9 mouse cellular contexts compared by ENCODE assay signal in genomic region chr19:41898860-41899259, GRCm38 (mm10). TPM values are rescaled to one million over a fixed set of nuclear protein-coding genes. Genes with fewer than 3 reads are reported as not detected.
DNase-seq lines count a peak whose midpoint lies in the region; ATAC-seq and TF ChIP-seq lines count a peak whose summit lies in the region.
"Had no signal": no experiment of that assay in that cellular context is flagged by ENCODE, and none has a peak within 500 bp of the region (broad histone marks: within the 10 kb centered on the region; RNA-seq: fewer than 3 reads in every experiment).

No protein-coding gene starts in this region.

- H3K4me1 ChIP-seq in neural tube, embryonic 11.5 days (ENCODE audit: control insufficient read depth, insufficient read depth, low read length): peaks cover 6% of the 10 kb centered on the region; the same call in 1 of the 2 replicates
- 0 out of 2 replicates have a peak, but pooled peaks cover 3% of the 10 kb centered on the region for H3K4me1 ChIP-seq in stomach, postnatal 0 days (replicated peaks; ENCODE audit: control insufficient read depth, insufficient read depth)

- H3K36me3 ChIP-seq in neural tube, embryonic 11.5 days (ENCODE audit: control insufficient read depth, insufficient read depth, low read length): no peaks in the 10 kb centered on the region
- H3K36me3 ChIP-seq in stomach, postnatal 0 days (ENCODE audit: control insufficient read depth, insufficient read depth, low read length): no peaks in the 10 kb centered on the region

- no peak overlapping the region for H3K4me3 ChIP-seq in neural tube, embryonic 11.5 days (ENCODE audit: low read depth, low read length)
- H3K4me3 ChIP-seq in stomach, postnatal 0 days (ENCODE audit: low read depth, low read length): no peak overlapping the region
- H3K4me3 ChIP-seq: myocyte had no signal

- H3K9me3 ChIP-seq in neural tube, embryonic 11.5 days (ENCODE audit: control insufficient read depth, low read length): no peaks in the 10 kb centered on the region
- no peaks in the 10 kb centered on the region for H3K9me3 ChIP-seq in stomach, postnatal 0 days (ENCODE audit: control insufficient read depth, low read length)

- no peaks in the 10 kb centered on the region for H3K27me3 ChIP-seq in neural tube, embryonic 11.5 days (ENCODE audit: control insufficient read depth, insufficient read depth, low read length)
- no peaks in the 10 kb centered on the region for H3K27me3 ChIP-seq in stomach, postnatal 0 days (ENCODE audit: control insufficient read depth, insufficient read depth, low read length)

- no peak overlapping the region for H3K4me2 ChIP-seq in neural tube, embryonic 11.5 days (ENCODE audit: low read depth)
- no peak overlapping the region for H3K4me2 ChIP-seq in stomach, postnatal 0 days (replicated peaks; ENCODE audit: low read depth)

- peak; percentile 35 for DNase-seq in cerebellum, adult 11 months
- peak; percentile 21 for DNase-seq in neural tube, embryonic 11.5 days (ENCODE audit: low spot score)
- no peak for DNase-seq in neural tube, embryonic 10.5 days (ENCODE audit: extremely low spot score, low spot score)
- peak; percentile 64 for DNase-seq in cerebellum, adult 9-10 months
- DNase-seq in kidney, postnatal 10 days: peak; percentile 52
- DNase-seq in stomach, postnatal 0 days (ENCODE audit: low spot score): no peak
- DNase-seq in spleen, postnatal 36 days (ENCODE audit: low spot score in 2 of 2): no peak

- no peak for TF ChIP-seq EP300 in stomach, postnatal 0 days (optimal IDR thresholded peaks at IDR 0.05)

- ATAC-seq in cerebellum, adult (ENCODE audit: insufficient number of reproducible peaks, low FRiP score, low TSS enrichment): no peak
- ATAC-seq in neural tube, embryonic 11.5 days (ENCODE audit: insufficient read depth, low FRiP score, low TSS enrichment): no peak
- no peak for ATAC-seq in stomach, postnatal 0 days (ENCODE audit: low FRiP score, low TSS enrichment)

- no peak overlapping the region for H3K9ac ChIP-seq in neural tube, embryonic 11.5 days (ENCODE audit: low read length)
- H3K9ac ChIP-seq in stomach, postnatal 0 days (ENCODE audit: low read length): no peak overlapping the region

- peak; percentile 87 for TF ChIP-seq CTCF in stomach, postnatal 0 days (IDR thresholded peaks at IDR 0.05; ENCODE audit: low read depth)

- 42% methylated on average over 4 of the region's 4 CpGs for WGBS in neural tube, embryonic 11.5 days
- 50% methylated on average over 4 of the region's 4 CpGs for WGBS in stomach, postnatal 0 days

- H3K27ac ChIP-seq in neural tube, embryonic 11.5 days (ENCODE audit: low read depth, low read length): no peak overlapping the region
- no peak overlapping the region for H3K27ac ChIP-seq in stomach, postnatal 0 days (replicated peaks)

RNA-seq across cellular contexts. Expression of gene Rrp12, which starts 2.9 kb away (rescaled TPM):
- polyA plus RNA-seq in neural tube, embryonic 11.5 days (2014; fragmentation: Nextera tagmentation; extraction: Ambion mirVana): 18.0 and 20.2 TPM in 2 replicates
- 6.3 and 6.4 TPM in 2 replicates for polyA plus RNA-seq in stomach, postnatal 0 days (2015; fragmentation: Nextera tagmentation; extraction: Ambion mirVana)

RNA-seq across cellular contexts. Expression of gene Pgam1, which starts 12.9 kb away (rescaled TPM):
- polyA plus RNA-seq in neural tube, embryonic 11.5 days (2014; fragmentation: Nextera tagmentation; extraction: Ambion mirVana): 824 and 860 TPM in 2 replicates
- polyA plus RNA-seq in stomach, postnatal 0 days (2015; fragmentation: Nextera tagmentation; extraction: Ambion mirVana): 334 and 339 TPM in 2 replicates

RNA-seq across cellular contexts. Expression of gene Exosc1, which starts 34.4 kb away (rescaled TPM):
- polyA plus RNA-seq in neural tube, embryonic 11.5 days (2014; fragmentation: Nextera tagmentation; extraction: Ambion mirVana): 61.3 and 67.0 TPM in 2 replicates
- polyA plus RNA-seq in stomach, postnatal 0 days (2015; fragmentation: Nextera tagmentation; extraction: Ambion mirVana): 46.4 and 47.2 TPM in 2 replicates

RNA-seq across cellular contexts. Expression of gene Zdhhc16, which starts 34.4 kb away (rescaled TPM):
- polyA plus RNA-seq in neural tube, embryonic 11.5 days (2014; fragmentation: Nextera tagmentation; extraction: Ambion mirVana): 66.8 and 69.2 TPM in 2 replicates
- polyA plus RNA-seq in stomach, postnatal 0 days (2015; fragmentation: Nextera tagmentation; extraction: Ambion mirVana): 37.4 and 42.0 TPM in 2 replicates

RNA-seq across cellular contexts. Expression of gene Frat2, which starts 50.9 kb away (rescaled TPM):
- polyA plus RNA-seq in neural tube, embryonic 11.5 days (2014; fragmentation: Nextera tagmentation; extraction: Ambion mirVana): 6.5 and 8.7 TPM in 2 replicates
- polyA plus RNA-seq in stomach, postnatal 0 days (2015; fragmentation: Nextera tagmentation; extraction: Ambion mirVana): 3.5 and 4.3 TPM in 2 replicates

Comparison
In these comparisons a context has a peak if more than half of its experiments do, and no peak if none do; other contexts are left out.
1. DNase-seq: peak in cerebellum, adult 11 months (single experiment), neural tube, embryonic 11.5 days (single experiment), cerebellum, adult 9-10 months (single experiment) and kidney, postnatal 10 days (single experiment); none in neural tube, embryonic 10.5 days (single experiment), stomach, postnatal 0 days (single experiment) and spleen, postnatal 36 days (0 of 2).